Mouse (Mus musculus) embryo, embryonic 11.5 days (tissue): ENCODE data around the gene Scgb2b7.
"Not testable (repeated sequence)": the region's sequence is repeated elsewhere in the genome, so short reads cannot be mapped to it uniquely, and the experiment has no call there.

Experiments
- DNase-seq: peaks from one replicate; pipeline ENCODE4 v3.0.0-alpha.2; 2012; ENCODE audit warnings: low read depth, low spot score

The Scgb2b7 gene

GRCm38 (mm10) chr7:31705657-31706056 lies at the start of gene Scgb2b7:
TSS of gene Scgb2b7 (minus strand) at chr7:31705757.
- DNase-seq, result not testable (repeated sequence)

DNA sequence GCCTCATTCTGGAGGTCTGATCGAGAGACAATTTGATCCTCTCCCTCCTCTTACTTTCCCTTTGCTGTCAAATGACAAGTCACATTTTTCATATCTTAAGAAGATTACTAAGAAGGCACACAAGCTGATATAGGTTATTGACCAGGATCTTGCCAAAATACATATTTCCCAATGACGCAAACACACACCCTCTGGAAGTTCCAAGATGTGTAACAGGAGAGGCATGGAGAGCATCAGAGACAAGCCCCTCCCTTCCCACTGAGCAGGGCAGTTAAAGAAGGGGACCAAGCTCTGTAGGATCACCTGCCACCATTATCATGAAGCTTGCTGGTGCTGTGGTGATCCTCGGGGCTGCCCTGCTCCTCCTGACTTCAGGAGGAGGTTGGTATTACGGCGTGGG lies 6.8 kb upstream of the Scgb2b7 start, which contains the start of gene Scgb1b7:
Scgb1b7 (plus strand) TSS at position 301 of the 400 bp plus-strand sequence.
- not testable (repeated sequence) for DNase-seq
